Mouse (Mus musculus) forebrain, embryonic 15.5 days (tissue): Measurements from ENCODE around the gene Akap3. TPM values are rescaled to one million over a fixed set of nuclear protein-coding genes. Genes with fewer than 3 reads are reported as not detected.

ENCODE experiments used
- ATAC-seq: fragments of 200-750 bp; cut with Nextera tagmentation; replicated peaks from 2 replicates; pipeline ENCODE4 v1.8.0; 2017; ENCODE audit warnings: mild to moderate bottlenecking, moderate TSS enrichment, moderate library complexity
- H3K27ac ChIP-seq: fragments of 300-500 bp; sonication (generic); replicated peaks from 2 replicates; pipeline ENCODE4 v1.5.1; 2015; ENCODE audit warnings: mild to moderate bottlenecking, inconsistent platforms
- H3K27me3 ChIP-seq: fragments of 300-500 bp; sonication (generic); 2 replicates; pipeline ENCODE4 v1.6.1; 2015; ENCODE audit warnings: inconsistent platforms
- H3K36me3 ChIP-seq: fragments of 300-500 bp; sonication (generic); 2 replicates; pipeline ENCODE4 v1.6.1; 2015; ENCODE audit warnings: mild to moderate bottlenecking, inconsistent platforms
- H3K4me1 ChIP-seq: fragments of 300-500 bp; sonication (generic); 2 replicates; pipeline ENCODE4 v1.6.1; 2015; ENCODE audit warnings: inconsistent platforms
- H3K4me2 ChIP-seq: fragments of 300-500 bp; sonication (generic); replicated peaks from 2 replicates; pipeline ENCODE4 v1.6.1; 2015; ENCODE audit warnings: mild to moderate bottlenecking, inconsistent platforms
- H3K4me3 ChIP-seq: fragments of 300-500 bp; sonication (generic); 2 replicates; pipeline ENCODE4 v1.5.1; 2015; ENCODE audit warnings: mild to moderate bottlenecking, inconsistent platforms
- H3K9ac ChIP-seq: fragments of 300-500 bp; sonication (generic); replicated peaks from 2 replicates; pipeline ENCODE4 v1.6.1; 2015; ENCODE audit warnings: mild to moderate bottlenecking, inconsistent platforms
- H3K9me3 ChIP-seq: fragments of 300-500 bp; sonication (generic); 2 replicates; pipeline ENCODE4 v1.6.1; 2016; ENCODE audit warnings: inconsistent platforms
- WGBS: fragments of 180-500 bp; shearing (Covaris S2); methylation state at CpG from one replicate; pipeline ENCODE4 v1.1.7; 2015; ENCODE audit warnings: mixed read lengths; 5-methylcytosine and 5-hydroxymethylcytosine counted together
- polyA plus RNA-seq: library from polyadenylated mRNA; unstranded; fragments of >200 nt; fragmentation: Nextera tagmentation; extraction: Ambion mirVana; gene quantifications from 2 replicates; pipeline ENCODE4 v1.2.1, GENCODE M21; 2015

Akap3 gene
- polyA plus RNA-seq, 1 experiment from 2014 or later = 0.25 TPM

GRCm38 (mm10) chr6:126907876-126908275 lies 55.0 kb downstream of the Akap3 start:
- Histone ChIP-seq H3K4me3 (no peak overlapping the region), H3K27me3 (no peaks in the 10 kb centered on the region), H3K9ac (no peak overlapping the region), H3K9me3 (no peaks in the 10 kb centered on the region), H3K36me3 (no peaks in the 10 kb centered on the region), H3K27ac (no peak overlapping the region), H3K4me2 (no peak overlapping the region), H3K4me1 (no peaks in the 10 kb centered on the region)
- WGBS = 75% methylated on average over 3 of the region's 3 CpGs
- no peak for ATAC-seq

- H3K4me1 ChIP-seq = no peaks in the 10 kb centered on the region
- no peak overlapping the region for H3K9ac ChIP-seq
- WGBS = 90% methylated on average over 4 of the region's 4 CpGs
- H3K9me3 ChIP-seq = no peaks in the 10 kb centered on the region
- no peak overlapping the region for H3K4me3 ChIP-seq
- no peak for ATAC-seq
- H3K27ac ChIP-seq = no peak overlapping the region
- H3K4me2 ChIP-seq = no peak overlapping the region
- H3K36me3 ChIP-seq = no peaks in the 10 kb centered on the region
- no peaks in the 10 kb centered on the region for H3K27me3 ChIP-seq
Measured at GRCm38 (mm10) chr6:126910727-126911126, 57.8 kb downstream of the Akap3 start.

GRCm38 (mm10) chr6:126914928-126915327 lies 62.0 kb downstream of the Akap3 start:
- Histone ChIP-seq H3K36me3 (no peaks in the 10 kb centered on the region), H3K27ac (no peak overlapping the region), H3K9ac (no peak overlapping the region), H3K27me3 (no peaks in the 10 kb centered on the region), H3K4me3 (no peak overlapping the region), H3K9me3 (no peaks in the 10 kb centered on the region), H3K4me2 (no peak overlapping the region), H3K4me1 (no peaks in the 10 kb centered on the region)
- no peak for ATAC-seq
- 83% methylated on average over 5 of the region's 5 CpGs for WGBS

GRCm38 (mm10) chr6:126921111-126921881 lies 68.4 kb downstream of the Akap3 start, which contains the start of gene Dyrk4:
Dyrk4 (minus strand) TSS chr6:126921839.
- no peaks in the 10 kb centered on the region for H3K27me3 ChIP-seq
- H3K9ac ChIP-seq = no peak within 1 kb of the TSS
- no peak within 1 kb of the TSS for H3K4me2 ChIP-seq
- no peak within 1 kb of the TSS for H3K27ac ChIP-seq
- no peak for ATAC-seq
- peaks cover 15% of the 10 kb centered on the region for H3K36me3 ChIP-seq
- no peaks in the 10 kb centered on the region for H3K4me1 ChIP-seq
- no peaks in the 10 kb centered on the region for H3K9me3 ChIP-seq
- 7% methylated on average over 21 of the region's 21 CpGs for WGBS
- H3K4me3 ChIP-seq = no peak within 1 kb of the TSS

Other genes with a start within 250 kb of the Akap3 start
- 4.8 and 4.9 TPM in 2 replicates for gene Kcna1, start 206.7 kb upstream of the Akap3 start, polyA plus RNA-seq
- 10.6 and 11.4 TPM in 2 replicates for gene Kcna6, start 112.4 kb upstream of the Akap3 start, polyA plus RNA-seq
- 184 and 185 TPM in 2 replicates for gene Ndufa9, start 4.0 kb upstream of the Akap3 start, polyA plus RNA-seq
- 0.08 TPM in 1 of 2 replicates, not detected in the other for gene Dyrk4, start 68.7 kb downstream of the Akap3 start, polyA plus RNA-seq
- 29.9 and 33.8 TPM in 2 replicates for gene Rad51ap1, start 86.5 kb downstream of the Akap3 start, polyA plus RNA-seq
- gene D6Wsu163e, start 86.9 kb downstream of the Akap3 start, polyA plus RNA-seq = 29.8 and 31.3 TPM in 2 replicates
- gene Fgf6, start 162.5 kb downstream of the Akap3 start, polyA plus RNA-seq = not detected in 2 replicates
- 0.09 and 0.10 TPM in 2 replicates for gene Fgf23, start 219.8 kb downstream of the Akap3 start, polyA plus RNA-seq